Mouse (Mus musculus): ENCODE measurements around the gene Olfr332.
"Not testable (repeated sequence)": the region's sequence is repeated elsewhere in the genome, so short reads cannot be mapped to it uniquely, and the experiment has no call there.

The Olfr332 gene

GRCm38 (mm10) chr11:58492455-58492854 is at the start of gene Olfr332:
Gene Olfr332, minus strand, starts transcription at chr11:58492555.
- no peak for DNase-seq

GRCm38 (mm10) chr11:58534736-58535135 is 42.4 kb upstream of the Olfr332 start, which contains the start of gene Olfr330:
Gene Olfr330, minus strand, starts transcription at chr11:58534836.
- DNase-seq: not testable (repeated sequence)

GRCm38 (mm10) chr11:58519756-58520155 is 27.4 kb upstream of the Olfr332 start:
- DNase-seq: peak in 1 of 2 experiments; percentile 8

GRCm38 (mm10) chr11:58518916-58519315 is 26.6 kb upstream of the Olfr332 start:
- DNase-seq: peak; percentile 41 to 54

GRCm38 (mm10) chr11:58509058-58509457 is 16.7 kb upstream of the Olfr332 start:
- DNase-seq: not testable (repeated sequence)

- not testable (repeated sequence) for DNase-seq
These were observed 10.1 kb upstream of the Olfr332 start, which contains the start of gene Olfr331 for GRCm38 (mm10) chr11:58502472-58502871. Gene Olfr331, minus strand, starts transcription at chr11:58502572.

- DNase-seq: no peak
These were observed 6.9 kb upstream of the Olfr332 start for GRCm38 (mm10) chr11:58499290-58499689.

GRCm38 (mm10) chr11:58498761-58499160 is 6.4 kb upstream of the Olfr332 start:
- DNase-seq: no peak

- DNase-seq: no peak
These were observed 30.2 kb downstream of the Olfr332 start, which contains the start of gene Olfr30 for GRCm38 (mm10) chr11:58462170-58462569. Gene Olfr30, minus strand, starts transcription at chr11:58462270.

- DNase-seq: no peak
These were observed 38.8 kb downstream of the Olfr332 start for GRCm38 (mm10) chr11:58453592-58453991.

- DNase-seq: no peak
These were observed 39.6 kb downstream of the Olfr332 start, which contains the start of gene Lypd9 for GRCm38 (mm10) chr11:58452759-58453158. Gene Lypd9, minus strand, starts transcription at chr11:58452923.
